Mouse (Mus musculus) lung, adult 2 months (tissue): ENCODE data around the gene Gm49416.
A peak's percentile ranks its signal among the peaks of the same experiment; 100 is the strongest.

Experiments used
- CTCF ChIP-seq: fragments of 200-500 bp; IDR thresholded peaks from 2 replicates; pipeline ENCODE4 v1.5.1; 2011; ENCODE audit warnings: mild to moderate bottlenecking, low read length, control low read depth; ENCODE audit not compliant: insufficient read depth
- POLR2A ChIP-seq: fragments of 200-500 bp; IDR thresholded peaks from 2 replicates; pipeline ENCODE4 v1.6.1; 2011; ENCODE audit warnings: low read depth, mild to moderate bottlenecking, control low read depth, low read length, borderline replicate concordance; ENCODE audit errors: extremely low read depth

- no peak for TF ChIP-seq POLR2A
- TF ChIP-seq CTCF: peak; percentile 86
Observed at GRCm38 (mm10) chr19:8857689-8858088, 31.0 kb upstream of the Gm49416 start.
